Mouse (Mus musculus): ENCODE data around the gene Iyd.
A peak's percentile ranks its signal among the peaks of the same experiment; 100 is the strongest.
"Not testable (repeated sequence)": the region's sequence is repeated elsewhere in the genome, so short reads cannot be mapped to it uniquely, and the experiment has no call there.

Iyd gene

GRCm38 (mm10) chr10:3540003-3540827 lies at the start of gene Iyd:
TSS of gene Iyd (plus strand) at chr10:3540240.
- no peak for ATAC-seq (ENCODE audit: insufficient number of reproducible peaks, low FRiP score, low TSS enrichment)

GRCm38 (mm10) chr10:3496791-3497190 lies 43.2 kb upstream of the Iyd start:
- ATAC-seq (ENCODE audit: insufficient number of reproducible peaks, low FRiP score, low TSS enrichment): no peak

- not testable (repeated sequence) for ATAC-seq (ENCODE audit: insufficient number of reproducible peaks, low FRiP score, low TSS enrichment)
These were observed 39.2 kb upstream of the Iyd start for GRCm38 (mm10) chr10:3500846-3501245.

- ATAC-seq (ENCODE audit: insufficient number of reproducible peaks, low FRiP score, low TSS enrichment): no peak
These were observed 32.4 kb upstream of the Iyd start for GRCm38 (mm10) chr10:3507484-3508221.

GRCm38 (mm10) chr10:3508222-3508588 lies 31.8 kb upstream of the Iyd start:
- ATAC-seq (ENCODE audit: insufficient number of reproducible peaks, low FRiP score, low TSS enrichment): no peak

- ATAC-seq (ENCODE audit: insufficient number of reproducible peaks, low FRiP score, low TSS enrichment): no peak
These were observed 31.3 kb upstream of the Iyd start for GRCm38 (mm10) chr10:3508746-3509145.

- no peak for ATAC-seq (ENCODE audit: insufficient number of reproducible peaks, low FRiP score, low TSS enrichment)
These were observed 30.3 kb upstream of the Iyd start for GRCm38 (mm10) chr10:3509663-3510277.

GRCm38 (mm10) chr10:3510486-3510885 lies 29.6 kb upstream of the Iyd start:
- ATAC-seq (ENCODE audit: insufficient number of reproducible peaks, low FRiP score, low TSS enrichment): no peak

GRCm38 (mm10) chr10:3511401-3511800 lies 28.6 kb upstream of the Iyd start:
- no peak for ATAC-seq (ENCODE audit: insufficient number of reproducible peaks, low FRiP score, low TSS enrichment)

GRCm38 (mm10) chr10:3512620-3513305 lies 27.3 kb upstream of the Iyd start:
- no peak for ATAC-seq (ENCODE audit: insufficient number of reproducible peaks, low FRiP score, low TSS enrichment)

GRCm38 (mm10) chr10:3513947-3514346 lies 26.1 kb upstream of the Iyd start:
- no peak for ATAC-seq (ENCODE audit: insufficient number of reproducible peaks, low FRiP score, low TSS enrichment)

- ATAC-seq (ENCODE audit: insufficient number of reproducible peaks, low FRiP score, low TSS enrichment): no peak
These were observed 25.4 kb upstream of the Iyd start for GRCm38 (mm10) chr10:3514634-3515033.

GRCm38 (mm10) chr10:3516442-3516841 lies 23.6 kb upstream of the Iyd start:
- no peak for ATAC-seq (ENCODE audit: insufficient number of reproducible peaks, low FRiP score, low TSS enrichment)

GRCm38 (mm10) chr10:3523044-3523793 lies 16.8 kb upstream of the Iyd start:
- no peak for ATAC-seq (ENCODE audit: insufficient number of reproducible peaks, low FRiP score, low TSS enrichment)

- ATAC-seq (ENCODE audit: insufficient number of reproducible peaks, low FRiP score, low TSS enrichment): no peak
These were observed 15.5 kb upstream of the Iyd start for GRCm38 (mm10) chr10:3524513-3524912.

GRCm38 (mm10) chr10:3525420-3526019 lies 14.5 kb upstream of the Iyd start:
- no peak for ATAC-seq (ENCODE audit: insufficient number of reproducible peaks, low FRiP score, low TSS enrichment)

GRCm38 (mm10) chr10:3529807-3530206 lies 10.2 kb upstream of the Iyd start:
- ATAC-seq (ENCODE audit: insufficient number of reproducible peaks, low FRiP score, low TSS enrichment): no peak

- no peak for ATAC-seq (ENCODE audit: insufficient number of reproducible peaks, low FRiP score, low TSS enrichment)
These were observed 9.4 kb upstream of the Iyd start for GRCm38 (mm10) chr10:3530661-3531060.

- peak; percentile 56 for ATAC-seq (ENCODE audit: insufficient number of reproducible peaks, low FRiP score, low TSS enrichment)
These were observed 8.7 kb upstream of the Iyd start for GRCm38 (mm10) chr10:3531375-3531774.

GRCm38 (mm10) chr10:3534445-3534844 lies 5.6 kb upstream of the Iyd start:
- ATAC-seq (ENCODE audit: insufficient number of reproducible peaks, low FRiP score, low TSS enrichment): no peak

All from cerebellum, adult (tissue).